Mouse (Mus musculus): ENCODE measurements around the gene Misp.

- no peak for TF ChIP-seq MEF2A (IDR thresholded peaks at IDR 0.05; ENCODE audit: borderline replicate concordance, low read depth, low read length)
- no peak for TF ChIP-seq CTCF (conservative IDR thresholded peaks at IDR 0.05 in 1 of 2, IDR thresholded peaks at IDR 0.05 in 1 of 2; ENCODE audit: low read depth in 2 of 2, low read length in 2 of 2)
- no peak for TF ChIP-seq ZNF384 (IDR thresholded peaks at IDR 0.05; ENCODE audit: low read depth, low read length)
- TF ChIP-seq CHD2 (IDR thresholded peaks at IDR 0.05; ENCODE audit: low read length): no peak
- no peak for TF ChIP-seq POLR2A (IDR thresholded peaks at IDR 0.05; ENCODE audit: low read depth, low read length)
Observed at GRCm38 (mm10) chr10:79820277-79820676, 512 bp upstream of the Misp start.

All from CH12.LX (cell line).